Mouse (Mus musculus): ENCODE results near the gene Zyg11b.

GRCm38 (mm10) chr4:108310706-108311105, 9.8 kb upstream of the Zyg11b start:
- no peak for TF ChIP-seq POLR2A (IDR thresholded peaks at IDR 0.05; ENCODE audit: insufficient read depth, low read depth, low read length)
- no peak for TF ChIP-seq EP300 (IDR thresholded peaks at IDR 0.05; ENCODE audit: insufficient read depth, low read depth, low read length)
- no peak for TF ChIP-seq CTCF (IDR thresholded peaks at IDR 0.05)

Data from heart, adult 2 months (tissue).